Mouse (Mus musculus): ENCODE measurements at regions not wholly inside any gene's neighbourhood (a gene's known extent, or its start where the extent isn't known, plus 50 kb on each side); places are given as distances from the start of the nearest gene placed in this dataset.

- in situ Hi-C loops (cut with MboI, MseI): loop anchor here (10.0 kb wide), 1 partner anchor 1890 kb away; no protein-coding TSS in a partner anchor
These were observed 354.4 kb downstream of the Xylt1 start for GRCm38 (mm10) chr7:117734994-117735698.

GRCm38 (mm10) chr7:117729067-117729466 lies 348.3 kb downstream of the Xylt1 start:
- in situ Hi-C loops (cut with MboI, MseI): no loop called here

Data from T-helper 1 cell (primary cell).